Mouse (Mus musculus) midbrain, embryonic 10.5 days (tissue): ENCODE results near the gene Diablo. TPM values are rescaled to one million over a fixed set of nuclear protein-coding genes. Genes with fewer than 3 reads are reported as not detected.
A peak's percentile ranks its signal among the peaks of the same experiment; 100 is the strongest.

Source experiments
- DNase-seq: peaks from one replicate; pipeline ENCODE4 v3.0.0-alpha.2; 2017; ENCODE audit warnings: low spot score
- H3K27ac ChIP-seq: fragments of 300-500 bp; sonication (generic); replicated peaks from 2 replicates; pipeline ENCODE4 v1.5.1; 2016; ENCODE audit warnings: mild to moderate bottlenecking
- H3K27me3 ChIP-seq: fragments of 300-500 bp; sonication (generic); 2 replicates; pipeline ENCODE4 v1.6.1; 2016; ENCODE audit warnings: low read depth, mild to moderate bottlenecking; ENCODE audit not compliant: poor library complexity, severe bottlenecking
- H3K36me3 ChIP-seq: fragments of 300-500 bp; sonication (generic); 2 replicates; pipeline ENCODE4 v1.6.1; 2016; ENCODE audit warnings: mild to moderate bottlenecking, moderate library complexity
- H3K4me1 ChIP-seq: fragments of 300-500 bp; sonication (generic); 2 replicates; pipeline ENCODE4 v1.6.1; 2016
- H3K4me3 ChIP-seq: fragments of 300-500 bp; sonication (generic); 2 replicates; pipeline ENCODE4 v1.5.1; 2016; ENCODE audit warnings: mild to moderate bottlenecking, moderate library complexity
- H3K9me3 ChIP-seq: fragments of 300-500 bp; sonication (generic); replicated peaks from 2 replicates; pipeline ENCODE4 v1.6.1; 2016; ENCODE audit warnings: mild to moderate bottlenecking
- WGBS: fragments of 180-500 bp; shearing (Covaris S2); methylation state at CpG from one replicate; pipeline ENCODE4 v1.1.7; 2016; 5-methylcytosine and 5-hydroxymethylcytosine counted together
- polyA plus RNA-seq: library from polyadenylated mRNA; unstranded; fragments of >200 nt; fragmentation: Nextera tagmentation; extraction: Ambion mirVana; gene quantifications from 2 replicates; pipeline ENCODE4 v1.2.1, GENCODE M21; 2016

Gene Diablo
- 157 and 166 TPM in 2 replicates for polyA plus RNA-seq

DNA sequence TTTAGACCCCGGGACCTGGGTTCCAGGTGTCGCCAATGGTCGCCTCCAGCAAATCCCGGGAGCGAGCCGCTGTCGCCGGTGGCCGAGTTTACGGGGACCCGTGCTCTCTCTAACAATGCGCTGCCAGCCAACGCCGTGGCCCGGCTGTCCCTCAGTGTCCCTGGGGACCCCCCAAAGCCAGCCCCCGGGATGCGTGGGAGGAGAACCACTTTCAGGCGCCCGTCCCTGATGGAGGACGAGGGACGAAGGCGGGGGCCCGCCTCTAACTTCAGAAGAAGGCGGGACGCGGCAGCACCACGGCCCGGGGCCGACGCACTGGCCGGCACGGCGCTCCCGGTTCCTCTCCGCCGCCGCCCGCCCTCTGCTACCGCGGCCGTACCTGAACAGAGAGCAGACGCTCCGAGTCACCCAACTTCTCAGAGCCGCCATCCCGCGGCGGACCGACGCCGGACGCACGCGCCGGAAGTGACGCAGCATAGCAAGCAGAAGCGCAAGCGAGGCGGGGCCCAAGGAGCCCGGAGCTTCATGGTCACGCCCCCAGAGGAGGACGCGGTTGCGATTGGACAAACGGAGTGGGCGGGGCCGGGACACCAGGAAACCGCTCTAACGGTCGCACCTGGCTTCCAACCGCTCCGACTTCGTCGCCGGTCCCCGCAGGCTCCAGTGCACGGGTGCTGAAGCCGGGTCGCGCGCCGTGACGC lies at the start of gene Diablo:
Gene Diablo, minus strand, starts transcription at position 485 of the 701 bp plus-strand sequence.
- WGBS = under 1% methylated on average over 82 of the region's 82 CpGs
- peak; percentile 99 for DNase-seq
- peak within 1 kb of the TSS; percentile 99 for H3K4me3 ChIP-seq
- H3K9me3 ChIP-seq = no peaks in the 10 kb centered on the region
- H3K27ac ChIP-seq = peak within 1 kb of the TSS; percentile 91
- peaks cover 36% of the 10 kb centered on the region for H3K4me1 ChIP-seq
- peaks cover 27% of the 10 kb centered on the region for H3K36me3 ChIP-seq
- H3K27me3 ChIP-seq = no peaks in the 10 kb centered on the region

DNA sequence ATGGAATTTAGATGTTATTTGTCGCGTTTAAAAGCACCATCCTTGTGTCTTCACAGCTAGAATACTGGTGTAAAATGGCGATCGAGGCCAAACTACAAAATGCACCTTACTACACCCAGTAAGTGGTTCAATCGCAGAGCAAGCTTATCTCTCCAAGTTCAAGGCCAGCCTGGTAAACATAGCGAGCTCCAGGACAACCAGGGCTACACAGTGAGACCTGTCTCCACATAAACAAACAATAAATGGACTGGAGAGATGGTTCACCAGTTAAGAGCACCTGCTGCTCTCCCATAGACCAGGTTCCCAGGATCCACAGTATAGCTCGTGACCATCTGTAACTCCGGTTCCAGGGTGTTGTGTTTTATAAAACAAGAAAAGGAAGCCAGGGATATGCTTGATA lies 49.4 kb upstream of the Diablo start:
- Histone ChIP-seq H3K4me1 (peaks cover 14% of the 10 kb centered on the region), H3K4me3 (peak overlapping the region; percentile 97), H3K27ac (peak overlapping the region; percentile 88), H3K36me3 (peaks cover 39% of the 10 kb centered on the region), H3K9me3 (no peaks in the 10 kb centered on the region), H3K27me3 (no peaks in the 10 kb centered on the region)
- 60% methylated on average over 8 of the region's 8 CpGs for WGBS
- DNase-seq = peak; percentile 16

DNA sequence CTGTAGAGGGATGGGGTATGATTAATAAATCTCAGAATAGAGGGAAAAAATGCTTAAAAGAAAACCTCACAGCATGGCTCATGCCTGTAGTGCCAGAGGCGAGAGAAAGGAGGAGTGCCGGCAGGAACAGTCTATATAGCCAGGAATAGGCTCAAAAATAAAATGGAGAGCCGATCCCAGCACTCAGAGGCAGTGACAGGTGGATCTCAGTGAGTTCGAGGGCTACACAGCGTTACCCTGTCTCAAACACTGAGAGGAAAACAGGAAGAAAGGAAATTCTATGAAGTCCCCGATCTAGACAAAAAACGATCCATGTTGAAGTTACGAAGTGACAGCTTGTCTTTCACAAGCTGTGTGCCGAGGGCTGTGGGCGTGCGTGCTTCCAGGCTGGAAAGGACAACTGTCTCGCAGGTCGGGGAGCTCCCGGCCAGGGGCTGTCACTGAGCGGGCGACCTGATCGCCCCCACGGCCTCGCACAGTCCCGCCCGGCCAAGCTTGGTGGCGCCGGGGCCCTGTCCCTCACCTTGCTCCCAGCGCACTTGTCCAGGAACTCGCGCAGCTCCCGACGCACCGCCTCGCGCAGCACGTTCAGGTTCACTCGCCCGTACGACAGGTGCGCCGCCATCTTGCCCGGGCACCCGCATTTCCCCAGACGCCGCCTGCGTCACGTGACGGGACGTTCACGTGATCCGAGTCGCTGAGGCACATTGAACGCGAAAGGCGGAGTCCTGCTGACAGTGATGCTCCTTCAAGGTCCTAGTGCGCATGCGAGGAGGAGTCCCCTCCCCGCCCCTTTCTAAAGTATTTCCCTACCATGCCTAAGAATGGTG lies 48.6 kb upstream of the Diablo start, which contains the start of gene Vps33a:
Gene Vps33a, minus strand, starts transcription at position 682 of the 830 bp plus-strand sequence.
- H3K4me1 ChIP-seq = peaks cover 14% of the 10 kb centered on the region
- peak; percentile 99 for DNase-seq
- H3K27ac ChIP-seq = peak within 1 kb of the TSS; percentile 88
- peak within 1 kb of the TSS; percentile 97 for H3K4me3 ChIP-seq
- H3K9me3 ChIP-seq = no peaks in the 10 kb centered on the region
- peaks cover 41% of the 10 kb centered on the region for H3K36me3 ChIP-seq
- H3K27me3 ChIP-seq = no peaks in the 10 kb centered on the region
- WGBS = under 1% methylated on average over 54 of the region's 54 CpGs

DNA sequence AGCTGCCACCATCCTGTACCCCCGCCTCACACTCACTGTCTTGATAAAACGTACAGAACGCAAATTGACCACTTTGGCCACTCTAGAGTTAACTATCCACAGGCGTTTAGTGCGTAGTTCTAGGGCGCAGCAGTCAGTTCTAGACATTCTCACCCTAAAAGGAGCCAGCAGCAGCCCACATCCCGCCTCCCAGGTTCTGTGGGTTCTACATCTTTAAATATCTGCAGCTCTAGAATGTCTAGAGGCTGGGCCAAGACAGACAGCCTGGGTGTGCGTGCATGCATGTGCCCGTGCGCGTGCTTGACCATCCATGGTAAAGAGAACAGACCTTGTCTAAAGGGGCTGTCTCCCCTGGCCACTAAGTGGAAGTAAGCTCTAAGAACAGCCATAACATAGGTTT lies 37.2 kb upstream of the Diablo start:
- no peak overlapping the region for H3K27ac ChIP-seq

DNA sequence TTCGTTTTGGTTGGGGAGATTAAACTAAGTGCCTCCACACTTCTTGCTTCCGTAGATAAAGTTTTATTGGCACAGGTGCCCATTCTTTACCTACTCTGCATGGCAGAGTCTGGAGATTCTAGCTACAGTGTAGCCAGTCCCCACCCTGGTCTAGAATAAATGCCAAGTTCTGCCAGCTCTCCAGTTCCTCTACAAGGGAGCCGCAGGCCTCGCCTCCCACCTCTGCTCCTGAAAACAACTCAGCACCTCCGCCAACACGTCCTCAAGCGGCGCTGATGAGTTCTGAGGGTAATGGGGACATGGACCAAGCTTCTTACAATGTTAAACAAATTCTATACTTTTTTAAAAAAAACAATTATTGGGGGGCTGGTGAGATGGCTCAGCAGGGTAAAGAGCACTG lies 35.6 kb upstream of the Diablo start:
- Histone ChIP-seq H3K9me3 (no peaks in the 10 kb centered on the region), H3K27me3 (no peaks in the 10 kb centered on the region), H3K4me1 (no peaks in the 10 kb centered on the region), H3K27ac (no peak overlapping the region), H3K36me3 (peaks cover 91% of the 10 kb centered on the region), H3K4me3 (no peak overlapping the region)
- DNase-seq = no peak
- 95% methylated on average over 8 of the region's 8 CpGs for WGBS

More for the DNA sequence above, 37.2 kb upstream of the Diablo start:
- 93% methylated on average over 11 of the region's 11 CpGs for whole genome bisulfite sequencing
- no peak for DNase-seq
- no peaks in the 10 kb centered on the region for H3K27me3 ChIP-seq
- H3K36me3 ChIP-seq = peaks cover 96% of the 10 kb centered on the region
- H3K4me3 ChIP-seq = no peak overlapping the region
- H3K4me1 ChIP-seq = no peaks in the 10 kb centered on the region
- no peaks in the 10 kb centered on the region for H3K9me3 ChIP-seq

DNA sequence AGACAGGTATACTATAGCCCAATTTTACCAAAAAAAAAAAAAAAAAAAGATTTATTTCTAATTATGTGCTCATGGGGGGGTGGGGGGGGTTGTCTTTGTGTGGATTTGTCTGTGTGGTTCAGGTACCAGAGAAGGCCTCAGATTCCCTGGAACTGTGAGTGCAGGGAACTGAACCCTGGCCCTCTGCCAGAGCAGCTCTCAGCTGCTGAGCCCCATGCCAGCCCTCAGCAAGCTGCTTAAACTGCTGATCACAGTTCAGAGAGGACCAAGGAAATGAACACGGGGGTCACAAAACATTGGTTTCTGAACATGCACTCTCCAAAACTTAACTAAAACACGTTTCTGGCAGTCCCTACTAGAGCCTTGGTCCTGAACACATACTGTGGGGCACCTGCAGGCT lies 32.5 kb upstream of the Diablo start:
- Histone ChIP-seq H3K27me3 (no peaks in the 10 kb centered on the region), H3K36me3 (peaks cover 68% of the 10 kb centered on the region), H3K4me1 (no peaks in the 10 kb centered on the region), H3K27ac (no peak overlapping the region), H3K4me3 (no peak overlapping the region), H3K9me3 (no peaks in the 10 kb centered on the region)
- 78% methylated on average over 2 of the region's 2 CpGs for WGBS
- no peak for DNase-seq

DNA sequence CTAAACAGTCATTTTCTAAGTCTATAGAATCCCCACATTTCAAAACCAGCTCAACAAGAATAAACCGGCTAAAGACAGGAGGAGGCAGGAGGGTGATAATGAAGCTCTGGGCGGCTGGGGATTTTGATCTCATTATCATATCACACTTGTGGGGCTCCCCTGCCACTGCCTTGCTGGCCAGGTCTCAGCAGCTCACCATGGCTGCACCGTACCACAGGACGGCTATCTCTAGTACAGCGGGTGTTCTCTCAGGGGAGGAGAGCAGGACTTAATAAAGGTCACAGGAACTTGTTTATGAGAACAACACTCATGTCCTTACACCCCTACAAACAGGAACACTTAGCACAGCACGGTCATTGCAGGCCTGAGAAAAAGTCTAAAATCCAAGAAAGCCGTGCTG lies 31.7 kb upstream of the Diablo start:
- no peaks in the 10 kb centered on the region for H3K4me1 ChIP-seq
- H3K36me3 ChIP-seq = peaks cover 61% of the 10 kb centered on the region

DNA sequence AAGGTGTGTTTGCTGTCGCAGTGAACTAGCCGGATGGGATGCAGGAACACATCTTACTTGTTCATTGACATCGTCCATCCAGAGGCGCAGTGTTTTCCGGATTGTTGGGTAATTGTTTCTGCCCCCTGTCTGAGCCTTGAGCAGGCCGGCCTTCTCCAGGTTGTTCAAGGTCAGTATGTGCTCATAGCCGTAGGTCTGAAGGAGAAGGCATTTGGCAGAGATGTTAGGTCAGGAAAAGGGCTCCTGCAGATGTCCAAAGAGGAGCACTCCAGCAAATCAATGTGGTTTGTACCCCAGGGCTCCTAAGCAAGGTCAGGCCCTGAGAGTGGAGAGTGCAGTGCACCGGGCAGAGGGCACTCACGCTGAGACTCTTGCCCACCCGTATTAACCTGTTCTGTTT lies 9.8 kb upstream of the Diablo start:
- Histone ChIP-seq H3K36me3 (peaks cover 91% of the 10 kb centered on the region), H3K27me3 (no peaks in the 10 kb centered on the region), H3K9me3 (no peaks in the 10 kb centered on the region), H3K4me1 (no peaks in the 10 kb centered on the region), H3K4me3 (no peak overlapping the region), H3K27ac (no peak overlapping the region)
- WGBS = 94% methylated on average over 10 of the region's 10 CpGs
- no peak for DNase-seq

More for the DNA sequence above, 31.7 kb upstream of the Diablo start:
- H3K4me3 ChIP-seq = no peak overlapping the region
- no peak for DNase-seq
- H3K27ac ChIP-seq = no peak overlapping the region
- H3K9me3 ChIP-seq = no peaks in the 10 kb centered on the region
- WGBS = 91% methylated on average over 7 of the region's 7 CpGs
- H3K27me3 ChIP-seq = no peaks in the 10 kb centered on the region

DNA sequence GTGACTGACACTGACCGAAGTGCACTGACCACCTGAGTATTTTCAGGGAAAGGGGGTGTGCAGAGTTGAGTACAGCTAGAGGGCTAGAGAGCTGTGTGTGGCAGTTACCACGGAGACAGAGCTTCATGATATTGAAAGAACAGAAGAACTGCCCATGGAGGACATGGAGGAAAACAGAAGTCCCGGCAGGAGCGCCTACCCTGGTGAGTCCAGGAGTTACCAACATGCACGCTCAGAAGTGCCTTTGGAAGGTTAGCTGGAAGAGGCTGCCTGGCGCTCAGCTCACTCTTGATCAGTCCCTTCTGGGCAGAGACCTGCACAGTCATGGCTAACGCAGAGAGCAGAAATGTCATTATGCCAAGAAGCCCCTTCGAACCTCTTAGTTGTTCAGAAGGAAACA lies 6.1 kb upstream of the Diablo start:
- DNase-seq = no peak
- 88% methylated on average over 8 of the region's 8 CpGs for WGBS
- H3K27me3 ChIP-seq = no peaks in the 10 kb centered on the region
- H3K27ac ChIP-seq = no peak overlapping the region
- no peak overlapping the region for H3K4me3 ChIP-seq
- peaks cover 75% of the 10 kb centered on the region for H3K36me3 ChIP-seq
- no peaks in the 10 kb centered on the region for H3K9me3 ChIP-seq
- H3K4me1 ChIP-seq = peaks cover 2% of the 10 kb centered on the region; the same call in 1 of the 2 replicates

DNA sequence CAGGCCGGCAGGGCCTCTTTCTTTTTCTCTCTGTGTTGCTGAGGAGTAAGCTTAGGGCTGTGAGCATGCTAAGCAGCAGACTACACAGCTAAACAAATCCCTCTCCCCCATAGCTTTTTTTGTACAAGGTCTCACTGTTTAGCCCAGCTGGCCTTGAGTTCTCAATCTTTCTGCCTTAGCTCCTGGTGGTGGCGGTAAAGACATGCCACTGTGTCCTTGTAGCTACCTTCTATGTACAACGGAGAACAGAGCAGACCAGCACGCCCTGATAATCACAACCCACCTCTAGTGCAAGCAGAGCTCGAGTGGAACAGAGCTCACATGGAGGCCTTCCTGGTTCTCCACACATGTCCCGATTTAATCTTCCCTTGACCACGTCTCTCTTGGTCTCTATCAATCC lies 4.7 kb upstream of the Diablo start:
- no peak overlapping the region for H3K4me3 ChIP-seq
- DNase-seq = no peak
- H3K4me1 ChIP-seq = peaks cover 11% of the 10 kb centered on the region
- H3K27ac ChIP-seq = no peak overlapping the region
- no peaks in the 10 kb centered on the region for H3K9me3 ChIP-seq
- no peaks in the 10 kb centered on the region for H3K27me3 ChIP-seq
- WGBS = 83% methylated on average over 7 of the region's 7 CpGs
- H3K36me3 ChIP-seq = peaks cover 62% of the 10 kb centered on the region

DNA sequence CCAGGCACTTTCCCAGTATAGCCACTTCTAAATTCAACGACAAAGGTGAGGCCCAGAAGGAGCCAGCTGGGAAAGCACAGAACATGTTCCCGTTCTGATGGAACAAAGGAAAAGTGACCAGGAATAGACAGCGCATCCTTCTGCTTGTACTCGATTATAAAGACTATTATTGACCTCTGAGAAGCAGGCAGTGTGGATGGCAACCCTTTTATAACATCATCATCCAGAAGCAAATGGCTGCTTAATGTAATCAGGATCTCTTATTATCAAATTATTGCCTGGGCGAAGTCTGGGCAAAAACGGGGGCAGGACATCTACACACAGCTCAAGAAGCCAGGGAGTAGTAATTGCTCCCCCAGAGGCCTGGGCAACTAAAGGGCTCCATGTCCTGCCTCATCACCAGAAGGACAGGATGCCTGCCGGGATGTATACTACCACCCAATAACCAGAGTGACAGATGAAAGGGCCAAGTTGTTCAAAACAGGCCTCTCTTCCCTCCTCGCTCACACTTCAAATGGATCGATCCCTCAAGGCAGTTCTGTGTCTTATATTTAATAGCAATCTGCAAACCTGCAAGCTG lies 2.0 kb upstream of the Diablo start:
- Histone ChIP-seq H3K4me3 (no peak overlapping the region), H3K36me3 (peaks cover 36% of the 10 kb centered on the region), H3K9me3 (no peaks in the 10 kb centered on the region), H3K27me3 (no peaks in the 10 kb centered on the region), H3K27ac (no peak overlapping the region), H3K4me1 (peaks cover 36% of the 10 kb centered on the region)
- DNase-seq = no peak
- 92% methylated on average over 9 of the region's 9 CpGs for WGBS

DNA sequence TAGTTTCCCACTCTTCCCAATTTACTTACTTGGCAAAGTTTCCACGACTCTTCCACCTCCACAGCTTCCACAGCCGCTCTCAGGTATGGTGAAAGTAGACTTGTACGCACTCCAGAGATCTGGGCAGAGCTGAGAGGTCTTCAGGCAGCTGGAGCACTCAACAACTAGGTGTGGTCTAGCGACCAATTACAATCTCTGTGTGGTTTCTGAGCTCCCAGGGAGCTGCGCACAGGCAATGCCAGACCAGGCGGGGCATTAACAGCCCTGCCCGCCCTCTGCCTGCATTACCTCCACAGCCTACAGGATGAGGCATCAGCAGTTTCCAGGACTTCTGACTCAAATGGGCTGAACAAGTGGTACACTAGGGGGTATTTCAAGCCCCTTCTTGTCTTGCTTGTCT lies 1.3 kb upstream of the Diablo start, which contains the start of gene Gm49027:
Gene Gm49027, minus strand, starts transcription at position 208 of the 400 bp plus-strand sequence.
- H3K9me3 ChIP-seq = no peaks in the 10 kb centered on the region
- no peak for DNase-seq
- H3K4me1 ChIP-seq = peaks cover 36% of the 10 kb centered on the region
- H3K4me3 ChIP-seq = peak within 1 kb of the TSS; percentile 99
- peaks cover 28% of the 10 kb centered on the region for H3K36me3 ChIP-seq
- 79% methylated on average over 7 of the region's 7 CpGs for WGBS
- H3K27ac ChIP-seq = peak within 1 kb of the TSS; percentile 91
- no peaks in the 10 kb centered on the region for H3K27me3 ChIP-seq
